Mouse (Mus musculus) testis, adult 2 months (tissue): ENCODE measurements around the gene Tmem184c. TPM values are rescaled to one million over a fixed set of nuclear protein-coding genes. Genes with fewer than 3 reads are reported as not detected.

Experiments used
- H3K27ac ChIP-seq: fragments of 200-500 bp; 2 replicates; pipeline ENCODE4 v1.5.1; 2012; ENCODE audit warnings: low read depth, low read length; ENCODE audit not compliant: control insufficient read depth, insufficient read depth
- H3K27me3 ChIP-seq: fragments of 200-500 bp; 2 replicates; pipeline ENCODE4 v1.6.1; 2012; ENCODE audit warnings: mild to moderate bottlenecking, low read length, moderate library complexity; ENCODE audit not compliant: control insufficient read depth, insufficient read depth
- H3K36me3 ChIP-seq: fragments of 200-500 bp; 2 replicates; pipeline ENCODE4 v1.6.1; 2012; ENCODE audit warnings: mild to moderate bottlenecking, low read length; ENCODE audit not compliant: control insufficient read depth, insufficient read depth
- H3K4me1 ChIP-seq: fragments of 200-500 bp; 2 replicates; pipeline ENCODE4 v1.6.1; 2012; ENCODE audit warnings: low read length; ENCODE audit not compliant: control insufficient read depth, insufficient read depth
- H3K4me3 ChIP-seq: fragments of 200-500 bp; 2 replicates; pipeline ENCODE4 v1.5.1; 2012; ENCODE audit warnings: low read depth, mild to moderate bottlenecking, low read length, moderate library complexity, mixed read lengths; ENCODE audit not compliant: control insufficient read depth
- CTCF ChIP-seq: fragments of 200-500 bp; IDR thresholded peaks from 2 replicates; pipeline ENCODE4 v1.5.1; 2012; ENCODE audit warnings: low read depth, mild to moderate bottlenecking, inconsistent platforms, low read length, moderate library complexity; ENCODE audit not compliant: control insufficient read depth, insufficient read depth, insufficient replicate concordance
- POLR2A ChIP-seq: fragments of 200-500 bp; IDR thresholded peaks from 2 replicates; pipeline ENCODE4 v1.6.1; 2012; ENCODE audit warnings: low read depth, mild to moderate bottlenecking, inconsistent platforms, low read length, moderate library complexity; ENCODE audit not compliant: control insufficient read depth
- polyA plus RNA-seq: library from polyadenylated mRNA; depleted of rRNA; stranded (reverse); fragments of >200 nt; gene quantifications from 2 replicates; pipeline ENCODE4 v1.2.3, GENCODE M21; 2012; rRNA removed

Tmem184c gene
- polyA plus RNA-seq = 24.0 and 32.8 TPM in 2 replicates

DNA sequence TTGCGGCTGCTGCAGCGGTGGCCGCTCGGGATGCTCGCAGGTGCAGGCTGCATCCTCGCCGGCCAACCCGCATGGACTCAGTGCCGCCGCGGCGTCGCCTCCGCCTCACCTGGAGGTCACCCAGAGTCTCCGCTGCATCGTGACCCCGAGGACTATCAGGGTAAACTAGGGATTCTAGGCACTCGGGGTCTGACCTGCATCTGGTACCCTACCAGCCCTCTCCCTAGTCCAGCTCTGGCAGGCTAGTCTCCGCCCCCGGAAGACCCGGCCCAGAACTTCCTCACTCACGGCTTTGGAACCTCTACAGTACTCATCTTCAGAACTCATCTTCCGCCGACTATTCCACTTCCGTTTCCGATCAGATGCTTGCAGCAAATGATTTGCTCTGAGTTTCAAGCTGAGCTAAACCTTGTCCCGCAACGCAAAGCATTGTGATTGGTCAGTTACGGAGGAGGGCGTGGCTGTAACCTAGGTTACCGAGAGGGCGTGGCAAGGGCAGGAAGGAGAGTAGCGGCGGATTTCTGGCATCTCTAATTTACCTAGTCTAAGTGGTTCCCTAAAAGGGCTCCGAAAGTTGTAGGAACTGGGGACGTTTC is at the start of gene Tmem184c:
Gene Tmem184c, minus strand, starts transcription at position 325 of the 596 bp plus-strand sequence.
- no peaks in the 10 kb centered on the region for H3K4me1 ChIP-seq
- TF ChIP-seq POLR2A = peak; percentile 82
- no peak for TF ChIP-seq CTCF
- peak within 1 kb of the TSS; percentile 91 for H3K27ac ChIP-seq
- H3K27me3 ChIP-seq = no peaks in the 10 kb centered on the region
- no peaks in the 10 kb centered on the region for H3K36me3 ChIP-seq
- peak within 1 kb of the TSS; percentile 99 for H3K4me3 ChIP-seq

DNA sequence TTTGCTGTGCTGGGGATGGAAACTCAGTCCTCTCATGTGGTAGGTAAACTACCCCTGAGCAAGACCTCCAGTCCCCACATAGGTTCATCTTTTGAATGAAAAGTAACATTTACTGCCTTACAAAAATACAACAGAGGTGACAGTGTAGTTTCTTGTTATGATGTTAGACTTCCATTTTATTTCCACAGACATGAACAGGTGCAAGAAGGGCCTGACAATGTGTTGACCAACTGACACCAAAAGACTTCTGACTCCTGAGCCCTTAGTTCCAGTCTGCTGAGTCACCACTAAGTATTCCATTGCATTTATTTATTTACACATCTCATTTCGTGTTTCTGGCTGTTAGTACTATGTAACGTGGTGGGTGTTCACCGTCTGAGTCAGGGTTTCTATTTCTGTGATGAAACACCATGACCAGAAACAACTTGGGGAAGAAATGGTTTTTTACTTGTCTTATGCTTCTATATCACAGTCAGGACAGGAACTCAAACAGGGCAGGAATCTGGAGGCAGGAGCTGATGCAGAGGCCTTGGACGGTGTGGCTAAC is 49.1 kb upstream of the Tmem184c start:
- Histone ChIP-seq H3K36me3 (no peaks in the 10 kb centered on the region), H3K27me3 (no peaks in the 10 kb centered on the region), H3K4me1 (peaks cover 1% of the 10 kb centered on the region; the same call in 1 of the 2 replicates), H3K27ac (no peak overlapping the region), H3K4me3 (no peak overlapping the region)
- TF ChIP-seq POLR2A = no peak
- TF ChIP-seq CTCF = no peak

DNA sequence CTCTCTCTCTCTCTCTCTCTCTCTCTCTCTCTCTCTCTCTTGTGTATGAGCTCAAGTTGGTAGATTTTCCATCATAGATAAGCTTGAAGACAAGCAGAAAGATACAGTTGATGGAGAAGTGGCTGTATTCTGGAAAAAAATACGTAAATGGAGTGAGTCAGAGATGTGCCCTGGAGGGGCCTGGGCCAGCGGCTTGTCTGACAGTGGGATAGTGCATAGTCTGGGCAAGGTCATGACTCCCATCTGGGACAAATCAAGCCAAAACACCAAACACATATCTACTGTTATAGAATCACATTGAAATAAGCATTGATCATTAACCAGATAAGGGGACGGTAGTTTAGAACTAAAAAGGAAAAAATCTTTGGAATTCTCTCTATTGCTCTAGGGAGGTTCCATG is 47.9 kb upstream of the Tmem184c start:
- H3K4me3 ChIP-seq = no peak overlapping the region
- no peaks in the 10 kb centered on the region for H3K27me3 ChIP-seq
- no peaks in the 10 kb centered on the region for H3K36me3 ChIP-seq
- H3K27ac ChIP-seq = no peak overlapping the region
- TF ChIP-seq POLR2A = no peak
- TF ChIP-seq CTCF = no peak
- H3K4me1 ChIP-seq = no peaks in the 10 kb centered on the region

DNA sequence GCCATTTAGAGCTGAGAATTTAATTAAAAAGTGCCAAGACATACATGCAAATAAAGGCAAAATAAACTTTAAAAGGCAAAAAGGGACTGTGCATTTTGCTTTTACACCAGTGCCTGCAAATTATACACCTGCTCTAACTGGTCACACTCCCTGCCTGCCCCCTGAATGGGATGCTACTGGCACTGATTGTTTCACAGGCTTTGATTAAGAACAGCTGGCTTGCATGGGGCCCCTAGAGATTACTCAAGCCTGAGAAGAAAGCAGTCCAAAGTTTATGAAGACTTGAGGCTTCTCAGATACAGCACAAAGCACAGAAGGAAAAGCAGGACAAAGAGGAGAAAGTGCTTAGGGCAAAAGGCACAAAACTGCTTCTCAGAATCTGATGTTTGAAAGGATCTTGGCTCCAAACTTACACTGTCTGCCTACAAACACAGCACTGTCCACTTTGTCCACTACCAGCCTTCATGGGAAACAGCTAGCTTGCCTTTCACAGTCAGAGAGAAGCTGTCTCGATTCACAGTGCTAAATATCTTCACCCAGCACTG is 40.2 kb upstream of the Tmem184c start:
- no peaks in the 10 kb centered on the region for H3K4me1 ChIP-seq
- no peak for TF ChIP-seq POLR2A
- no peak for TF ChIP-seq CTCF
- H3K27me3 ChIP-seq = no peaks in the 10 kb centered on the region
- no peak overlapping the region for H3K27ac ChIP-seq
- no peak overlapping the region for H3K4me3 ChIP-seq
- no peaks in the 10 kb centered on the region for H3K36me3 ChIP-seq

DNA sequence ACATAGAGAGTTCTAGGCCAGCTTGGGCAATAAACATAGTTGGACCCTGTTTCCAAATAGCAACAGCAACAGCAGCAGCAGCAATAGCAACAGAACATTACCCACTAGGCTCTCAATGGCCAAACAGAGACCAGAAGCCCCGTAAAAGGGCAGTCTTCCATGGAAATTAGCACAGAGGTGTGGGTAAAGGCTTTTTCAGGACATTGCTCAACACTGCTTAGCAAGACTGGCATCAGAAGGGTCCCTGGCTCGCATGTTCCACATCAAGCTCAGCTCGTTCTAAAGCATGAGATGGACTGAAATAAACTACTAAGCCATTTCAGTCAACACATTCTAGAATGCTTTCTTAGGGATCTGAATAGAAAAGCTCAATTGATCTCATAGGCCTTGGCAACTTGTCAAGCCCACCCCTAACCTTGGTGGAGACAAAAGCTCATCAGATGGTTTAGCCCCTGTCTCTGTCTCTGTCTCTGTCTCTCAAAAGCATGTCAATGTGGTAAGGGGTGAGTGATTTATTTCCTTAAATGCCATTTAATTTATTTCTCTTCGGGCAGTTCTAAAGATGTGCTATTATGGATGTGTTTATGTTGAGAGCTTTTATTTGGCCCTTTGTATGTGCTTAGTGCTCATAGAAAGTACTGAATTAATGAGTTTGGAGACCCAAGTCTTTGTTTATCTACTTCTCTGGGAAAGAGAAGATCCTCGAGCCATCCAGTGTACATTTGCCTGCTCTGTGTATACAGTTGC is 29.8 kb upstream of the Tmem184c start:
- Histone ChIP-seq H3K4me1 (no peaks in the 10 kb centered on the region), H3K4me3 (no peak overlapping the region), H3K36me3 (no peaks in the 10 kb centered on the region), H3K27ac (no peak overlapping the region), H3K27me3 (no peaks in the 10 kb centered on the region)
- TF ChIP-seq POLR2A (no peak), CTCF (no peak)

DNA sequence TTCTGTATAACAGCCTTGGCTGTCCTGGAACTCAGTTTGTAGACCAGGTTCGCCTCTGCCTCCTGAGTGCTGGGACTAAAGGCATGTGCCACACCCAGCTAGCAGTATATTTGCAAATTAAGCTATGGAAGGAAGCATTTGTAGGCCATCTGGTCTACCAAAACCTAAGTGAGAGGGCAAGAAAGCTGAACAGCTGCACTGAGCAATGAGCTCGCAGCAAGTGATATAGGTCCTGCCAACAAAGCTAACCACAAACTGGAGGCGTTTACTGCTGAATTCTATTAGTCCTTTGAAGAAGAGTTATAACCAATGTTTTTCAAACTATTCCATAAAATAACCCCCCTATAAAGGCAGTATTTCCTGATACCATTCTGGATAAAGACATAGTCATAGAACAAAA is 27.1 kb upstream of the Tmem184c start:
- no peak overlapping the region for H3K4me3 ChIP-seq
- TF ChIP-seq POLR2A (no peak), CTCF (no peak)
- no peaks in the 10 kb centered on the region for H3K4me1 ChIP-seq
- H3K27me3 ChIP-seq = no peaks in the 10 kb centered on the region
- no peaks in the 10 kb centered on the region for H3K36me3 ChIP-seq
- no peak overlapping the region for H3K27ac ChIP-seq

DNA sequence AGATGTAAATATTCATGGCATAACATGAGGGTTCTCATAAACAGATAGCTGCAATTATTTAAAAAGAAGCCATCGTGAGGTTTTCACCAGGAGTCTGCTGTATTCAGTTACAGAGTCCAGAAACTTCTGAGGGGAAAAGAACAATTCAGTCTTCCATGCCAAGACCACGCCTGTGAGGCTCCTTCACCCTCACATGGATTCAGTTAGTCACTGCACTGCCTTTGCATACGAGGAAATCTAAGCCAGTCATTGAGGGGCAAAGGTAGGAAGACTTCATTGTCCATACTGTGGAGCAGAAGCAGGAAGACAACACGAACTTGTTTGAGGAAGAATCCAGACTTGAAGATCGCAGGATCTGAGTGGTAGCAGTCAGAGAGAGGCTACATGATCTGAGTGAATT is 23.5 kb upstream of the Tmem184c start:
- no peak overlapping the region for H3K4me3 ChIP-seq
- H3K27ac ChIP-seq = no peak overlapping the region

More for the DNA sequence above, 23.5 kb upstream of the Tmem184c start:
- no peaks in the 10 kb centered on the region for H3K36me3 ChIP-seq
- no peaks in the 10 kb centered on the region for H3K4me1 ChIP-seq
- no peaks in the 10 kb centered on the region for H3K27me3 ChIP-seq
- TF ChIP-seq CTCF (no peak), POLR2A (no peak)
